9 mouse cellular contexts compared by ENCODE assay signal in the genomic region with DNA sequence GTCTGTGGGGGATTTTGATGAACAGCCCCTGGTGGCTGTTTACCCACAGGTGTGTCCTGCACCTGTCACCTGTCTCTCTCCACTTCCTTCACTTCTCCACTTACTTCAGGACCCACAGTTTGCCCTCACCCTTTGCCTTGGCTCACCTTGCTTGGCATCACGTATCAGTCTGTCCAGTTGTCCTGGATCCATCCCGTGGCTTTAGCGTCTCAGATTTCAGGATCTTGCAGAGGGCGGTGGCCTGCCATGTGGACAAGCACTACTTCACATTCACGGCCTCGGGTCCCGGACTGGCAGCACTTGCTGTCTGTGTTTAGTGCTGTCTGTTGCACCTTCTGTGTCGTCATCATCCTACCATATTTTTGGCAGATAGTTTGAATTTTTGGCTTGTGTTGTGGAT. TPM values are rescaled to one million over a fixed set of nuclear protein-coding genes. Genes with fewer than 3 reads are reported as not detected.
DNase-seq lines count a peak whose midpoint lies in the region; ATAC-seq and TF ChIP-seq lines count a peak whose summit lies in the region.
"Had no signal": no experiment of that assay in that cellular context is flagged by ENCODE, and none has a peak within 500 bp of the region (broad histone marks: within the 10 kb centered on the region; RNA-seq: fewer than 3 reads in every experiment).

No protein-coding gene starts in this region.

- no peak overlapping the region for H3K4me3 ChIP-seq in heart, embryonic 14.5 days (ENCODE audit: control insufficient read depth in 1 of 2, insufficient read depth in 1 of 2, low read depth in 1 of 2, low read length in 2 of 2)
- H3K4me3 ChIP-seq in megakaryocyte, embryonic 14.5 days (replicated peaks): peak overlapping the region; percentile 59
- H3K4me3 ChIP-seq in stomach, postnatal 0 days (ENCODE audit: low read depth, low read length): no peak overlapping the region
- H3K4me3 ChIP-seq: neural tube, embryonic 12.5 days had no signal

- TF ChIP-seq EP300 in stomach, postnatal 0 days (optimal IDR thresholded peaks at IDR 0.05): no peak

- TF ChIP-seq CTCF in stomach, postnatal 0 days (IDR thresholded peaks at IDR 0.05; ENCODE audit: low read depth): no peak

- 49% methylated on average over 8 of the region's 8 CpGs for WGBS in heart, embryonic 14.5 days
- WGBS in stomach, postnatal 0 days: 45% methylated on average over 8 of the region's 8 CpGs

- H3K27ac ChIP-seq in heart, embryonic 14.5 days (replicated peaks in 1 of 2; ENCODE audit: control insufficient read depth in 1 of 2, insufficient read depth in 1 of 2, low read depth in 2 of 2, low read length in 2 of 2): peak overlapping the region in 1 of 2 experiments; percentile 52; a peak in 1 of 4 replicates
- H3K27ac ChIP-seq in stomach, postnatal 0 days (replicated peaks): no peak overlapping the region
- H3K27ac ChIP-seq: neural tube, embryonic 12.5 days had no signal

- intact Hi-C loops in heart, postnatal 25 days (cut with DNase I): loop anchor here (5.0 kb wide), 1 partner anchor 37 kb away; no protein-coding TSS in a partner anchor

- H3K4me1 ChIP-seq in heart, embryonic 14.5 days (ENCODE audit: control insufficient read depth in 2 of 2, insufficient read depth in 2 of 2, low read length in 2 of 2): peaks cover 20 to 62% of the 10 kb centered on the region in 2 experiments
- H3K4me1 ChIP-seq in megakaryocyte, embryonic 14.5 days: peaks cover 79% of the 10 kb centered on the region
- peaks cover 12% of the 10 kb centered on the region; the same call in 1 of the 2 replicates for H3K4me1 ChIP-seq in stomach, postnatal 0 days (replicated peaks; ENCODE audit: control insufficient read depth, insufficient read depth)

- H3K36me3 ChIP-seq in heart, embryonic 14.5 days (ENCODE audit: control insufficient read depth, insufficient read depth, low read length): no peaks in the 10 kb centered on the region
- H3K36me3 ChIP-seq in megakaryocyte, embryonic 14.5 days (replicated peaks; ENCODE audit: low read length): peaks cover 2% of the 10 kb centered on the region
- no peaks in the 10 kb centered on the region for H3K36me3 ChIP-seq in stomach, postnatal 0 days (ENCODE audit: control insufficient read depth, insufficient read depth, low read length)
- H3K36me3 ChIP-seq: neural tube, embryonic 12.5 days had no signal

- peak overlapping the region; percentile 52 for H3K4me2 ChIP-seq in heart, embryonic 14.5 days (ENCODE audit: low read length)
- H3K4me2 ChIP-seq in stomach, postnatal 0 days (replicated peaks; ENCODE audit: low read depth): no peak overlapping the region
- H3K4me2 ChIP-seq: neural tube, embryonic 12.5 days had no signal

- no peak for DNase-seq in cerebellum, postnatal 4 days (ENCODE audit: low spot score in 2 of 2)
- DNase-seq in heart, postnatal 25 days (ENCODE audit: low spot score): no peak
- no peak for DNase-seq in stomach, postnatal 0 days (ENCODE audit: low spot score)
- DNase-seq in layer of hippocampus, adult 11-12 months (ENCODE audit: low spot score): no peak

- ATAC-seq in cerebellum, adult (ENCODE audit: insufficient number of reproducible peaks, low FRiP score, low TSS enrichment): 0 out of 2 replicates have a peak, but pooled peaks have one; percentile 46
- ATAC-seq in heart, embryonic 14.5 days (ENCODE audit: insufficient number of reproducible peaks, insufficient read depth, low FRiP score, low read depth): no peak
- ATAC-seq in megakaryocyte, adult 5-6 weeks (ENCODE audit: poor library complexity, severe bottlenecking): no peak
- ATAC-seq in stomach, postnatal 0 days (ENCODE audit: low FRiP score, low TSS enrichment): 0 out of 2 replicates have a peak, but pooled peaks have one; percentile 13

- H3K27me3 ChIP-seq in heart, embryonic 14.5 days (ENCODE audit: control insufficient read depth, insufficient read depth, low read length): no peaks in the 10 kb centered on the region
- no peaks in the 10 kb centered on the region for H3K27me3 ChIP-seq in megakaryocyte, embryonic 14.5 days (replicated peaks)
- no peaks in the 10 kb centered on the region for H3K27me3 ChIP-seq in stomach, postnatal 0 days (ENCODE audit: control insufficient read depth, insufficient read depth, low read length)
- H3K27me3 ChIP-seq: neural tube, embryonic 12.5 days had no signal

- H3K9me3 ChIP-seq in heart, embryonic 14.5 days (ENCODE audit: control insufficient read depth, low read length): no peaks in the 10 kb centered on the region
- no peaks in the 10 kb centered on the region for H3K9me3 ChIP-seq in megakaryocyte, embryonic 14.5 days
- H3K9me3 ChIP-seq in stomach, postnatal 0 days (ENCODE audit: control insufficient read depth, low read length): no peaks in the 10 kb centered on the region
- H3K9me3 ChIP-seq: neural tube, embryonic 12.5 days had no signal

- no peak overlapping the region for H3K9ac ChIP-seq in heart, embryonic 14.5 days (ENCODE audit: low read length)
- no peak overlapping the region for H3K9ac ChIP-seq in stomach, postnatal 0 days (ENCODE audit: low read length)
- H3K9ac ChIP-seq: neural tube, embryonic 12.5 days had no signal

RNA-seq across cellular contexts. Expression of gene Ugcg, which starts 10.7 kb away (rescaled TPM):
- polyA plus RNA-seq in heart, embryonic 14.5 days (2014; fragmentation: Nextera tagmentation; extraction: Ambion mirVana): 10.7 and 11.0 TPM in 2 replicates
- total RNA-seq in heart, postnatal 25 days (2021): 10 to 100 TPM; 14.4 to 15.1 TPM
- 1.4 and 3.1 TPM in 2 replicates for polyA plus RNA-seq in megakaryocyte, embryonic 14.5 days (2012; ENCODE audit: insufficient read depth, low replicate concordance)
- 47.6 and 53.4 TPM in 2 replicates for total RNA-seq in megakaryocyte, adult 5-6 weeks (2015)
- total RNA-seq in megakaryocyte, adult 5-6 weeks (2017): 28.9 and 32.8 TPM in 2 replicates
- polyA plus RNA-seq in stomach, postnatal 0 days (2015; fragmentation: Nextera tagmentation; extraction: Ambion mirVana): 18.9 and 19.0 TPM in 2 replicates

Comparison
In these comparisons a context has a peak if more than half of its experiments do, and no peak if none do; other contexts are left out.
1. ATAC-seq: peak in cerebellum, adult (single experiment) and stomach, postnatal 0 days (single experiment); none in heart, embryonic 14.5 days (single experiment) and megakaryocyte, adult 5-6 weeks (single experiment).